Mouse (Mus musculus) skeletal muscle tissue, adult 2 months (tissue): ENCODE measurements around the gene Arap1.

ENCODE experiments used
- DNase-seq: peaks from one replicate; pipeline ENCODE4 v3.0.0-alpha.2; 2012; ENCODE audit warnings: low read depth, low spot score

The Arap1 gene

DNA sequence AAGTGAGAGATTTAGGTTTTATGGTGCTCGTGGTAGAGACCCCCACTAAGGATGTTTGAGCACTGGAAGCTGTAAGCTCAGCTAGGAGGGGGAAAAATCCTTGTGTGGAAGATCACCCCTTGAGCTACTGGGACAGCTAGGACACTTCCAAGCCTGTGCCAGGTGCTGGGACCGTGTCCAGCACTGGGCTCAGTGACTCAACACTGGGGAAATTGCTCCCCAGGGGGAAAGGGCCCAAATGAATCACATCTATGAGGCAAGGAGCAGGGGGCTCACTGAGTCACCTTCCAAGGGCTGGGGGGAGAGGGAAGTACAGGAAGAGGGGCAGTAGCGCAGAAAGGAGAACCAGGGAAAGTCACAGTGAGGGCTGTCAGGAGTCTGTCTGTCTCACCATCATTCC, 102.0 kb downstream of the Arap1 start:
- DNase-seq, result no peak

DNA sequence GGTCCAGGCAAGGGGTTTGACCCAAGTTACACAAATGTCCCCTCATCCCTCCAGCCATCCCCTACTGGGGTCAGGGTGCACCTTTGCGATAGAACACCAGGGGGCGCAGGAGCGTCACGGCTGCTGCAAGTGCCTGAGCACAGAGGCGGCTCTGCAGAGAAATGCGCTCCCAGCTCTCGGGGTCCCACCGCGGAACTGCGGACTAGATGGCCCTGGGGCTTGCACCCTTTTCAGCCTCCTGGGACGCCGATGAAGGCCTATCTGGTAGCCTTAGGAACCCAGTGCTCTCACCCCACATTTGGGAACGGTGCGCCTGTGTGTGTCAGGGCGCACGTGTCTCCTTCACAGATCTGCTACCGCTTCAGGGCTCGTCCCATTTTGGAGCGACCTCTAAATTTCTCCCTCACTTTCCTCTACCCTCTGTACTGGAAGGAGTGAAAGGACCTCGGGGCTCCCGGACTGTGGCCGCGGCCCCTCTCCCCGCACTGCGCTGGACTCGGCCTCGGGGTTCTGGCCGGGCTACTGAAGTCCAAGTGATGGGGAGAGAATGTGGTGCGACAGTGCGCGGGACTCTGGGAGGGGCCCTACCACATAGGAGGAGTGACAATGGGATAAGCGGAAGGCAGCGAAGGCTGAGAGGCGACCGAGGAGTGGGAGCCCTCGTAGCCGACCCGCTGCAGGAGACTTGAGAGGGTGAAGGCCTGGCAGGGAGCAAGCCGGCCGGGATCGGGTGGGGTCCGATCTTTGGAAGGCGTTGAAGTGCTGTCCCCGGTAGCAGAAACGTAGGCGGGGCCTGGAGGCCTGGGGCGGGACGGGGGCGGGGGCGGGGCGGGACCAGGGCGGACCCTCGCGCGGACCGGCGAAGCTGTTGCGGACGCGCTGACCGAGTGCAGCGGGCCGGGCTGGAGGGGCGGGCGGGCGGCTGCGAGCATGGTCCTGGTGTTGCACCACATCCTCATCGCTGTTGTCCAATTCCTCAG, 102.8 kb downstream of the Arap1 start:
- no peak for DNase-seq

DNA sequence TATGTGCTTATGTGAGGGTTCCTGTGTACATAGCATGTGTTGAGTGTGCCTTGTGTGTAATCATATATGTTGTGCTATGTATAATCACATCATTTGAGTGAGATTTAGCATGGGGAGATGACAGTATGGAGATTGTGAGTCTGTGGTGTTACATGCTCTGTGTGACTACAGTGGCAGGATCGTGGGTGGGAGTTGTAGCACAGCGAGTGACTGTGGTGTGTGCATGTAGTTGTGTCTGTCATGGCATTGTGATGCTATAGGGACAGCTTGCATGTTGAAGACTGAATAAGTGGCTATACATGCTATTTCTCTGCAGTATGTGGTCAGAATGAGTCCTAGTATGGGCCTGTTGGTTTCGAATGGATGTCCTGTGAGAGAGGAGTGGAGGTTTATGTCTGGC, 104.8 kb downstream of the Arap1 start:
- no peak for DNase-seq

DNA sequence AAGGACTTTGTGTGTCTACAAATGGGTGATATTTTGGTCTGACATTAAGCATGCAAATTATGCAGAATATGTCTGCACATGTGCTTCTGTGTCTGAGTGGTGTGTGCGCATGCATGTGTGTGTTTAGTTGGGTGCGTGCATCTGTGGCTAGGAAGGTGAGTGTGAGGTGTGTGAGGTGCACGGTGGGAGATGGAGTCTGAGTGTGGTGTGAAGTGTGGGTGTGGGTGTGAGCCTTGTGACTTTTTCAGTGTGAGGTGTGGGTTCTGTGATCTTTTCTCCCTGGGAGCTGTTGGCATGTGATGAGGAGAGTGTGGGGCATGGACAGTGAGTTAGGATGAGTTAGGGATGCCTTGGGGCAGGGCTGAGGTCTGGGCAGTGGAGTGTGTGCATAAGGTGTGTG, 105.4 kb downstream of the Arap1 start:
- no peak for DNase-seq

DNA sequence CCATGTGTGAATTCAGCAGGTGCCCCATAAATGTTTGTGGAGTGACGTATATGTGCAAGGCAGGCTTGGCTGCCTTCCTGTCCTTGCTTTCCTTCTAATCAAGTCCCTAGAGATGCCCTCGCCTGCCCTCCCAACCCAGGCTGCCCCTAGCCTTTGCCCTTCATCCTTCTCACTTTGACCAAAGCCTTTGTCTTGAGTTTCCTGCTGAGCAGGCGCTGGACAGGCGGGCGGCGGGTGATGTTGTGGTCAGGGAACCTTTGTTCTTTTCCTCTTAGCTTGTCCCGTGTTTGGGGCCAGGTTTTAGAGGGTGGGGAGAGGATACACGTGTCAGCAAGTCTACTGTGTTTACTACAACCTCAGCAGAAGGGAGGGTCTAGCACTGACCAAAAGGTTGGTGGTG, 105.9 kb downstream of the Arap1 start:
- DNase-seq, result no peak

DNA sequence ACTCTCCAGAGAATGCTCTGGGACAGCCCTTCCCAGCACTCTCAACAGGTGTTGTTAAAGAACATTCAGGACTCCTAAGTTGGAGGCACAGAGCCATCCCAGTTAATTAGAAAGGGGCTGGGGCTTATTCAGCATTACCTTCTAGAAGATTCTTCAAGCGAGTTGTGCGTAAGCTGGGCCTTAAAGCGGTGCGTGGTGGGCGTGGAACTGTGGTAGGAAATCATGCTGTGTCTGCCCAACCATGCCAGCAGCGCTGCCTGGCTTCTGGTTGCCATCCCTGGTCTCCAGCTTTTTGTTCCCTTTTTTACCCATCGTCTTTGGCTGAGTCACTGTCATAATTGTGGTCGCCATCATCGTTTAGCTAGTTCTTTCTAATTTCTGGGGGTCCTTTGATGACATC, 106.6 kb downstream of the Arap1 start:
- DNase-seq, result no peak

DNA sequence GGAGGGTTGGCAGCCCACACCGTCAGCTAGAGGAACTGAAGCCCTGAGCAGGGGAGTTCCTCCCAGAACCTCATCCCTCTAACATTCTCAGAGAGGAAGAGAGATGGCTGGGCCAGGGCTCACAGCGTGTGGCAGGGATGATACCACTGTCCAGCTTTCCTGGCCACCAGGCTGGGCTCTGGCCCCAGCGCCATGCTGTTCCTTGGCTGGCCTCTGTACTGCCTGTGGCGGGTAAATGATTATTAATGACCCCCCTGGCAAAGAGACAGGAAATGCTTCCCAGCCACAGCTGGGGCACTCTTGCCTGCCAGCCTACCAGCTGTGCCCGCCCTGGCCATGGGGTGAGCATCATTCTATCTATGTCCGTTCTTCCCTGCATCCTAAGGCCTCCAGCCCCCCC, 107.3 kb downstream of the Arap1 start:
- no peak for DNase-seq

DNA sequence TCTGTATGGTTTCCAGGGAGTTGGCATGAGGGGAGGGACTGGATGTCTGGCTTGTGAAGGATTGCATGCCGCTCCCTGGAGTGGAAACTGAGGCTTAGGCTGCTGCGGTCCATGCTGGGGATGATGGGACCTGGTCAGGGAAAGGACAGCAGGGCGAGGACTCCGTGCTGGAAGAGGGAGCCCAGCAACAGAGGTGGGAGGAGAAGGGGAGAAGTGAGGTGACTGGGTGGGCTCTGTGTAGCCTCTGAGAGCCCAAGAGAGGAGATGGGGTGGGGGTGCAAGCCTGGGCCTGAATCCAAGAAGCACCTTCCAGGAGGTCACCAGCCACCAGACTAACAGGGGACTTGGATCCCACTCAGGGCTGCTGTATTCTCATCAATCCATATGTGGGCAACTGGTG, 108.5 kb downstream of the Arap1 start:
- DNase-seq, result no peak

DNA sequence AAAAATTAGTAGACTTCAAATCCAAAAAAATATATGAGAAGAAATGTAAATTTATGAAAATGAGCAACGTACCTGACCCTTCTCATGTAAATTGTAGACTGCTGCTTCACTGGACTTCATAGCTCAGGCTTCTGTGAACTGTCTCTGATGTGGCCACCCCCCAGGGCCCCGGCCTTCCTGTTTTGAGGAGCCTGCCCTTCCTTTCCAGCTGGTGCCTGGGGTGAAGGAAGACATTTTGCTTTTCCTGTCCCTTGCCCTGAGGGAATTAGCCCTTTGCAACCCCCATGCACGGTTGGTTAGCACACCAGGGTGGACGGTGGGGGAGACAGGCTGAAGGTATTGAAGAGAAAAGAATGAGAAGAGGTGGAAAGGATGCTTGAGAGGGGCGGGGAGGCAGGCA, 108.9 kb downstream of the Arap1 start:
- DNase-seq, result no peak

DNA sequence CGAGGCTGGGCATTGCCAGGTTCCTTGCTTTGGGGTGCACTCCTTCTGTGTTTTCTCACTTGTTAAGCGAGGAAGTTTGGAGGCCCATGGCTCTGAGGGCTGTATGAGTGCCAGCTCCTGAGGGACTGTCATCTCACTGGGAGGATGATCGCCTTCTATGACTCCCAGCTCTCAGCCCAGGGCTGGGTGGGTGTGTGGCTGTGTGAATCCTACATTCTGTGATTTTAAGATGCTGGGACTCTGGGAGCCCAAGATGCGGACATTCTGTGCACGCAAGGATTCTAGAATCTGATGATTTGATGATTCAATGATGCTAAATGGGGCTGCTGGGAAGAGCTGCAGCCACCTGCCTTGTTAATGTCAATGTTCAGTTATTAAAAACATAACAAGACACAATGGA, 109.4 kb downstream of the Arap1 start:
- no peak for DNase-seq

DNA sequence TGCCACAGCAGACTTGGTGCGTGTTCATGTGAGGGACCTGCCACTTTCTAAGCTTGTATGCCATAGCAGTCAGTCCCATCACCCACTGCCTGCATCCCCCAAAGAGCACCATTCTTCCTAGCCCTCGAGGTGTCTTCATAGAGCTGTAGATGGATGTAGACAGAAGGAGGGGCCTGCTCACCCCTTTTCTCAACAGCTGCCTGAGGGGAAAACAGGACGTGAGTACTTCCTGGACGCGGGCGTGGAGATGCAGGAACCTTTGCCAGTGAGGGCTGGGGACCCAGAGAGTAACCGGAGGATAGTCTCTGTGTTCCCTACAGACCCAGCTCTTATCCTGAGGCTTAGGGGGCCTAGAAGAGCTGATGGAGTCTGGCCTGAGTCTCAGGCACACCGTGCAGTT, 109.9 kb downstream of the Arap1 start:
- no peak for DNase-seq

DNA sequence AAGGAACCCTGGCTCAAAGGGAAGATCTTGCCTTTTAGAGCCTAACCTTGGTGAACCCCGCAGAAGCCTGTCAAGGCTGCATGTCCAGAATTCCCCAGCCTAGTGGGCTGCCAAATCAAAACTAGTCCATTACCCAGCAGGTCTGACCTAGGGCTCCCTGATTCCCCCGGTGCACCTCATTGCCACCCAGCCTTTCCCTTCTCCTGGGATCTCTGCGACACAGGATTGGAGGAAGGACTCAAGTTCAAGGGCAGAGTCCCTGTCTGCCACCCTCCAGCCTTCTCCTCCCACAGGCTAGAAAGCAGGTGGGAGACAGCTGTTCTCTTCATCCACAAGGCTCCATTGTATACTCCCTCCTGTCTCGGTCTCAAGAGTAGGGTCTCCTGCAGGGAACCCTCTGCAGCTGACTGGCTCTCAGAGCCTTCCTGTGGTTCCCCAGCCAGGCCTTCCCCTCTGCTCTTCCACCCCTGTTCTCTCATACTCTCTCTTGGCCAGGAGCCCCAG, 110.5 kb downstream of the Arap1 start:
- DNase-seq, result no peak

DNA sequence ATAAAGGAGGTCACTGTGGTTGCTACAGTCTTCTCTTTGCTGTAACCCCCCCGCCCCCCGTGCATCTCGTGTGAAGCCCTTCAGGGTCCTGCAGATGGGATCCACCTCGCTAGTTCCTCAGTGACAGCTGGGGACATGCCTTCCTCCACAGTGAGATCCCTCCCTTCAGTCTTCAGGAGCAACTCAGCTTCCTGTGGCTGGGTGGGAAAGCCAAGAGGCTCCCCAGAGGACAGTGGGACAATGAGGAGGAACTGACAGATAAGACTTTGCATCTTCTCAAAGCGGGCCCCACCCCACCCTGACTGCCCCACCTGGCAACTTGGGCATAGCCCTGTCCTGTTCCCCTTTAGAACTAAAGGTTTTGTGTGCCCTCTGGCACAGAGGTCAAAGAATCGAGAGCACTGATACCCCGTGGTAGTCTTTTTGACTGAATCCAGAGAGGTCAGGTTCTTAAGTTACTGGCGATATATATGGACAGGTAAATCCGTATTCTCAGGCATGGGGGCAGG, 111.5 kb downstream of the Arap1 start:
- DNase-seq, result no peak

DNA sequence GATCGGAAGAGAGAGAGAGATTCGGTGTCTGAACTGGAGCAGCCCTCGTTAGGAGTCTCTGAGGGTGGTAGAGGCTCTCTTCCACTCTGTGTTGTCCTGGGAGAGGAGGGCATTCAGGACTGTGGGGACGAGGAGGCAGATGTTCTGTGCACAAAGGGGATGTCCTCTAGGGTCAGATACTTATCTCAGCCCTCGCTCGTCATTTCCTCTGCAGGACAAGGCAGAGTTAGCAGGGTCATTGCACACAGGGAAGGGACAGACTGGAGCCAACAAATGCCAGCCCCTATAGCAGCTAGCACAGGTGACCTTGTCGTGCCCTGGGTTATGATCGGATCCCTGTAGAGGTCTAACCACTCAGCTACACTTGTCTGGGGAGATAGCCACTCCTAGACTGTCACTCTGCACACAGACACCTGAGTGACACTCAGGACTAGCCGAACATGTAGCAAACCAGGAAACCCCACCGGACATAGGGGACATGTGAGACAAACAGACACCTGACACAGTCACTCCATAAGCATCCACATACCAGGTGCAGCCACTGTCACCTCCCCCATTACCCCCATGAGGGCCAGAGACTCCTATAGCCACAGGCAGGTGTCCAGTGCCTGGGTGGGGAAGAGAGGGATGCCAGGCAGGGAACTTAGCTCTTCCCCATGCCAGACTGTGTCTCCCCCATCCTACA, 112.2 kb downstream of the Arap1 start:
- DNase-seq, result no peak

DNA sequence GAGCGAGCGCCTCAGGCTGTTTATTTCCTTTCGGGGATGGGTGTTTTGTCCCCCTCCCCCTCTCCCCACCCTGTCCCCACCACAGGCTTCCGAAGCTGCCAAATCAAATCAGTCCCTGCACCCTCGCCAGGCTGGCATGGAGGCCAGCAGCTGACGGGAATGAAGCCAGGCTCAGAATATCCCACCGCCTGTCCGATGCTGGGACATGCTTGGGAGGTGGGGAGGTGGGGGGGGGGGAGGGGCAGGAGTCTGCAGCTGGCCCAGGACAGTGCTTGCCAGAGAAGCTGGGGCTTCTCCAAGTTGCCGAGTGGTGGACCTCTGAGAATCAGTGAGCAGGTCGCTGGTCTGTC, 112.7 kb downstream of the Arap1 start:
- peak; percentile 88 for DNase-seq

DNA sequence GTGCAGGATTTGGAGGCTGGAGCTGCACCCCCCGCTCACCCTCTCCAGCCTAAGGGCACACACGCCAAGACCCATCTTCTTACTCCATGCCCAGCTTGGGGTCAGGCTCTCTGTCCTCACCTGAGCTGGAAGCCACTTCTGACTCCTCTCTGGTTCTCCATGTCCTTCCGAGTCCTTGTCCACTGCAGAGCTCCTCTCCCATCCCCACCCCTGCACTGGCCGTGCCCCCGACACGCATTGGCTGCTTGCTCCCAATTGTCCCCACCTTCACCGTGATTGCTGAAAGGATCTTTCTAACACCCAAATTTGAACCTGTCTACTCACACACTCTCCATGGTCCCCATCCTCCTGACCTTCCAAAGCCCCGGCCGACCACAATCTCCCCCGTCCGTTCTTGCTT, 113.7 kb downstream of the Arap1 start:
- DNase-seq, result no peak
